Mouse (Mus musculus) embryonic facial prominence, embryonic 11.5 days (tissue): Measurements from ENCODE around the gene Zglp1. TPM values are rescaled to one million over a fixed set of nuclear protein-coding genes. Genes with fewer than 3 reads are reported as not detected.

ENCODE experiments used
- ATAC-seq: fragments of 200-750 bp; cut with Nextera tagmentation; replicated peaks from 2 replicates; pipeline ENCODE4 v1.8.0; 2017; ENCODE audit warnings: low read depth; ENCODE audit not compliant: insufficient number of reproducible peaks, low FRiP score, low TSS enrichment
- DNase-seq: peaks from one replicate; pipeline ENCODE4 v3.0.0-alpha.2; 2015; ENCODE audit warnings: low spot score
- H3K27ac ChIP-seq: fragments of 300-500 bp; sonication (generic); replicated peaks from 2 replicates; pipeline ENCODE4 v1.5.1; 2014; ENCODE audit warnings: mild to moderate bottlenecking, low read depth, low read length, control low read depth
- H3K27me3 ChIP-seq: fragments of 300-500 bp; sonication (generic); 2 replicates; pipeline ENCODE4 v1.6.1; 2014; ENCODE audit warnings: mild to moderate bottlenecking, low read length, moderate library complexity, mixed read lengths; ENCODE audit not compliant: control insufficient read depth, insufficient read depth
- H3K36me3 ChIP-seq: fragments of 300-500 bp; sonication (generic); replicated peaks from 2 replicates; pipeline ENCODE4 v1.6.1; 2014; ENCODE audit warnings: low read depth, mild to moderate bottlenecking, low read length, moderate library complexity, mixed read lengths; ENCODE audit not compliant: control insufficient read depth, insufficient read depth
- H3K4me1 ChIP-seq: fragments of 300-500 bp; sonication (generic); 2 replicates; pipeline ENCODE4 v1.6.1; 2014; ENCODE audit warnings: low read length, mixed read lengths; ENCODE audit not compliant: control insufficient read depth, insufficient read depth
- H3K4me2 ChIP-seq: fragments of 300-500 bp; sonication (generic); 2 replicates; pipeline ENCODE4 v1.6.1; 2014; ENCODE audit warnings: low read depth, mild to moderate bottlenecking, control low read depth, low read length, moderate library complexity
- H3K4me3 ChIP-seq: fragments of 300-500 bp; sonication (generic); 2 replicates; pipeline ENCODE4 v1.5.1; 2014; ENCODE audit warnings: low read depth, low read length, control low read depth
- H3K9ac ChIP-seq: fragments of 300-500 bp; sonication (generic); replicated peaks from 2 replicates; pipeline ENCODE4 v1.6.1; 2014; ENCODE audit warnings: mild to moderate bottlenecking, control low read depth, low read length
- H3K9me3 ChIP-seq: fragments of 300-500 bp; sonication (generic); replicated peaks from 2 replicates; pipeline ENCODE4 v1.6.1; 2016; ENCODE audit warnings: mild to moderate bottlenecking, low read length, inconsistent platforms, mixed read lengths; ENCODE audit not compliant: control insufficient read depth
- WGBS: fragments of 180-500 bp; shearing (Covaris S2); extraction: QIAGEN DNeasy Blood & Tissue Kit; methylation state at CpG from one replicate; pipeline ENCODE4 v1.1.7; 2014; 5-methylcytosine and 5-hydroxymethylcytosine counted together
- polyA plus RNA-seq: library from polyadenylated mRNA; unstranded; fragments of >200 nt; fragmentation: Nextera tagmentation; extraction: Ambion mirVana; gene quantifications from 2 replicates; pipeline ENCODE4 v1.2.1, GENCODE M21; 2014

Zglp1 gene
- polyA plus RNA-seq, 1 experiment from 2014 or later: 0.80 TPM

DNA sequence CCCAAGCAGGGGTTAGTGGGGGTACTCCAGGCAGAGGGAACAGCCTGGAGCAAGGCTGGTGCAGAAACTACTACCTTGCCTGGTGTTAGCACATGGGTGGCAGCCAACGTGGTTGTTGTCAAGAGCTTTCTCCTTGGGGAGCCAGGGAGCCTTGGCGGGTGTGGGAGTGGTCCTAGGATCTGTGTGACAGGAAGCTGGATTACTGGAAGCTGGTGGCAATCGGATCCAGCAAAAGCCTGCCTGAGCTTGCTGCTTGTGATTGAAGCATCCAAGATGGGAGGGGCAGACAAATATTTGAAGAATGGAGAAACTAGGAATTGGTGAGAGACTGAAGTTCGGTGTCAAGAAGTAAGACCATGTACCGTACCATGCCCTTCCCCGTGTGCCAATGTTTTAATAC, 44.6 kb downstream of the Zglp1 start:
- Histone ChIP-seq H3K36me3 (no peaks in the 10 kb centered on the region), H3K27ac (no peak overlapping the region), H3K9ac (no peak overlapping the region; the same call in 1 of the 2 replicates), H3K4me3 (no peak overlapping the region), H3K27me3 (peaks cover 5% of the 10 kb centered on the region), H3K4me2 (no peak overlapping the region), H3K4me1 (no peaks in the 10 kb centered on the region; the same call in 1 of the 2 replicates), H3K9me3 (no peaks in the 10 kb centered on the region)
- no peak for DNase-seq
- no peak for ATAC-seq
- WGBS: 59% methylated on average over 6 of the region's 6 CpGs

DNA sequence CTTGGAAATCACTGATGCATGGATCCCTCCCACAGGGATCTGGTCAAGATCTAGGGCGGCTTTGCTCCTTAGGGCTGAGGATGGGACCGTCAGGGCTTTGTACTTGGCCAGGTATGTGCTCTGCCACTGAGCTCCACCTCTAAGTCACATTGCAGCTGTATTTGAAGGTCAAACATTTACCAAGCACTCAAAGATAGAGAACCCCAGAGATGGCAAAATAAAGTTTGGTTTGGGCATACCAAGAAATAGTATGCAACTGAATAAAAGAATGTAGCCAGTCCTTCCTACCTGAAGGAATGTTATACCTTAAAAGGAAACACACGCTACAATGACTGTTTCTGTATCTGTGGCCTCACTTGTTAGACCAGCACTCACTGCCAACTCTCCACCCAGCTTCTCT, 45.5 kb downstream of the Zglp1 start:
- H3K9ac ChIP-seq: no peak overlapping the region
- H3K36me3 ChIP-seq: no peaks in the 10 kb centered on the region
- DNase-seq: no peak
- no peaks in the 10 kb centered on the region for H3K9me3 ChIP-seq
- no peak overlapping the region for H3K4me3 ChIP-seq
- H3K27me3 ChIP-seq: peaks cover 13% of the 10 kb centered on the region
- no peaks in the 10 kb centered on the region; the same call in 1 of the 2 replicates for H3K4me1 ChIP-seq
- no peak overlapping the region for H3K4me2 ChIP-seq
- 67% methylated on average over 3 of the region's 3 CpGs for WGBS
- ATAC-seq: no peak
- no peak overlapping the region for H3K27ac ChIP-seq

DNA sequence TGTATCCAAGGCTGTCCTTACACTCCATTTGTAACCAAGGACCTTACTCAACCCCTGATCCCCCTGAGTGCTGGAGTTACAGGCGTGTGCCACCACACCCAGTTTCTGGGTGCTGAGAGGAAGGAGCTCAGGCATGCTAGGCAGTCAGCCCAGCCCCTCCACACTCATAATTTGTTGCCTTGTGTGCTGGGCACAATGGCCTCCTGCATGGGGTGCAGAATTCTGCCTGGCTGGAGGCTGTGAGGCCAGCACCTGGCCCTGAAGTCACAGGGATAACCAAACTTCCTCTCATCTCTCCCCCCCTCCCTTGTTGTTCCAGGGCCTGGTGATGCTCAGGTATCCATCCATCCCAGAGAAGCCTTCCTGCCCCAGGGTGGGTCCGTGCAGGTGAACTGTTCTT, 48.3 kb downstream of the Zglp1 start:
- Histone ChIP-seq H3K27ac (no peak overlapping the region), H3K27me3 (peaks cover 30% of the 10 kb centered on the region), H3K36me3 (no peaks in the 10 kb centered on the region), H3K4me2 (no peak overlapping the region), H3K4me3 (no peak overlapping the region), H3K4me1 (no peaks in the 10 kb centered on the region; the same call in none of the 2 replicates), H3K9ac (no peak overlapping the region), H3K9me3 (no peaks in the 10 kb centered on the region)
- no peak for ATAC-seq
- WGBS: 81% methylated on average over 2 of the region's 2 CpGs
- DNase-seq: no peak

DNA sequence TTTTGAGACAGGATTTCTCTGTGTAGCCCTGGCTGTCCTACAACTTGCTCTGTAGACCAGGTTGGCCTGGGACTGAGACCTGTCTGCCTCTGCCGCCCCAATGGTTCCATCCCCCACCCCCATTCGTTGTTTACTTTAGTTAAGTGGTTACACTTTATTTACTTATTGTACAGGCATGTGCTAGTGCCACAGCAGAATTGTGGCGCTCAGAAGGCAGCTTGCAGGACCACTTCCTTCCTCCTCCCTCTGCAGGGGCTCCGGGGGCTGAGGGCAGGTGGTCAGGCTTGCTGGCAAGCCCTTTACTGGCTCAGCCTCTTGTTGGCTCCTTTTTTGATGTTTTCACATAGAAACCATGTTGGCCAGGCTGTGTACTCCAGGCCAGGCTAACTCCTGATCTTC, 49.7 kb downstream of the Zglp1 start:
- no peak overlapping the region for H3K27ac ChIP-seq
- ATAC-seq (no peak), DNase-seq (no peak)
- WGBS: 28% methylated on average over 4 of the region's 4 CpGs
- H3K4me2 ChIP-seq: no peak overlapping the region
- peaks cover 30% of the 10 kb centered on the region for H3K27me3 ChIP-seq
- H3K36me3 ChIP-seq: no peaks in the 10 kb centered on the region
- H3K9me3 ChIP-seq: no peaks in the 10 kb centered on the region
- no peaks in the 10 kb centered on the region; the same call in none of the 2 replicates for H3K4me1 ChIP-seq
- H3K4me3 ChIP-seq: no peak overlapping the region
- no peak overlapping the region for H3K9ac ChIP-seq

DNA sequence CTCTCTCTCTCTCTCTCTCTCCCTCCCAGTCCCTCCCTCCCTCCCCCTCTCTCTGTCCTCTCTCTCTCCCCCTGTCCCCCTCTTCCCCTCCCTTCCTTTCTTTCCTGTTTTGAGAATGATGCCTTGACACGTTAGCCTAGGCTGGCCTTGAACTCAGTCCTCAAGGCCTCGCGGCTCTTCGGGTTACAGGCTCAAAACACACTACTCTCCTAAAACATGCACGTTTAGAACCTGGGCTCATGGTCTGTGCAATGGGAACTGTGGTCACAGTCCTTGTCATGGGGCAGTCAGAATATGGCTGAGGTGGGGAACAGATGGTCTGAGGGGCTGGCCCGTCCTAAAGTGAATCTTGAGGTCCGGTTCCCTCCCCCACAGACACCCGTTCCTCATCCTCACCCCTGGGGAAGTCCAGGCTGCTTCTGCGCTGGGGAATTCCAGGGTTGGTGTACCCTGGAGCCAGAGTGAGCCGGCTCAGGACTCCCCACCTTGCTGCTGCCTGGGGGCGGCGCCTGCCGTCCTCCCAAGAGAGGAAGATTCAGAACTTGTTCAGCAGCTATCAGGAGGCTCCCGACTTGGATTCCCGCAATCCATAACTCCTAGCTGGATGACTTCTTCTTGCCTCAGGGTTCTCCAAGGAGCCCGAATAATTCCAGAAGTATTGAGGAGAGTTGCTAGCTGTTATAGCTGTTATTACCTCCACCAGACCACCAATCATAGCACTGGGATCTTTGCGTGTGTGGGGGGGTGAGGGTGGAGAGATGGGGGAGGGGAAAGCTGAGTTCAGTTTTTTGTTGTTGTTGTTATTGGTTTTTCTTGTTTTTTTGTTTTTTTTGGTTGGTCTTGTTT, 50.3 kb downstream of the Zglp1 start:
- Histone ChIP-seq H3K4me1 (no peaks in the 10 kb centered on the region; the same call in none of the 2 replicates), H3K9ac (no peak overlapping the region), H3K4me2 (no peak overlapping the region; the same call in 1 of the 2 replicates), H3K4me3 (peak overlapping the region; percentile 23; the same call in 1 of the 2 replicates), H3K27me3 (peaks cover 30% of the 10 kb centered on the region), H3K27ac (no peak overlapping the region), H3K36me3 (no peaks in the 10 kb centered on the region), H3K9me3 (no peaks in the 10 kb centered on the region)
- ATAC-seq (no peak), DNase-seq (no peak)
- WGBS: 4% methylated on average over 17 of the region's 17 CpGs

DNA sequence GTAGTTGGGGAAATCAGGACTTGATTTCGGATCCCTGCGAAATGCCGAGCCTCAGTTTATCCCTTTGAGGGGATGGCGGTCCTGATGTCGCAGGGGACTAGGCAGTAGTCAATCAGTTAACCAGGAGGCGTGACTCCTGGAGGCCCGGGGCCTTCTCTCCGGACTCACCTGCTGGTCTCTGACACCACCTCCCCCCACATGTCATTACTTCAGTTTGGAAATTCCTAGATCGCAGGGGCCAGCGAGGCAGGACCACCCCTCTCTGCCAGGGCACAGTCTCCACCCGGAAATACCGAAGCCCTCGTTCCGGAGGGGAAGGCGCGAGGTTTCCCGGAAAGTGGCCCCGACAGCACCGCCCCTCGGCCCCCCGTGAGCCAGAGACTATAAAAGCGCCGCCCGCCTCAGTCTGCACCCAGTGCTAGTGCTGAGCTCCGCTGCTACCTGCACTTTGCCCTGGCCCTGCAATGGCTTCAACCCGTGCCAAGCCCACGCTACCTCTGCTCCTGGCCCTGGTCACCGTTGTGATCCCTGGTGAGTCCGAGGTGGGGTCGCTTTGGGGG, 51.2 kb downstream of the Zglp1 start, which contains the start of gene Icam1:
TSS of gene Icam1 (plus strand) at position 415 of the 560 bp plus-strand sequence.
- Histone ChIP-seq H3K9ac (no peak within 1 kb of the TSS), H3K9me3 (no peaks in the 10 kb centered on the region), H3K27ac (no peak within 1 kb of the TSS), H3K4me2 (peak within 1 kb of the TSS; percentile 30), H3K36me3 (no peaks in the 10 kb centered on the region), H3K27me3 (peaks cover 30% of the 10 kb centered on the region), H3K4me3 (peak within 1 kb of the TSS; percentile 23), H3K4me1 (no peaks in the 10 kb centered on the region; the same call in none of the 2 replicates)
- no peak for ATAC-seq
- DNase-seq: no peak
- 1% methylated on average over 30 of the region's 30 CpGs for WGBS

DNA sequence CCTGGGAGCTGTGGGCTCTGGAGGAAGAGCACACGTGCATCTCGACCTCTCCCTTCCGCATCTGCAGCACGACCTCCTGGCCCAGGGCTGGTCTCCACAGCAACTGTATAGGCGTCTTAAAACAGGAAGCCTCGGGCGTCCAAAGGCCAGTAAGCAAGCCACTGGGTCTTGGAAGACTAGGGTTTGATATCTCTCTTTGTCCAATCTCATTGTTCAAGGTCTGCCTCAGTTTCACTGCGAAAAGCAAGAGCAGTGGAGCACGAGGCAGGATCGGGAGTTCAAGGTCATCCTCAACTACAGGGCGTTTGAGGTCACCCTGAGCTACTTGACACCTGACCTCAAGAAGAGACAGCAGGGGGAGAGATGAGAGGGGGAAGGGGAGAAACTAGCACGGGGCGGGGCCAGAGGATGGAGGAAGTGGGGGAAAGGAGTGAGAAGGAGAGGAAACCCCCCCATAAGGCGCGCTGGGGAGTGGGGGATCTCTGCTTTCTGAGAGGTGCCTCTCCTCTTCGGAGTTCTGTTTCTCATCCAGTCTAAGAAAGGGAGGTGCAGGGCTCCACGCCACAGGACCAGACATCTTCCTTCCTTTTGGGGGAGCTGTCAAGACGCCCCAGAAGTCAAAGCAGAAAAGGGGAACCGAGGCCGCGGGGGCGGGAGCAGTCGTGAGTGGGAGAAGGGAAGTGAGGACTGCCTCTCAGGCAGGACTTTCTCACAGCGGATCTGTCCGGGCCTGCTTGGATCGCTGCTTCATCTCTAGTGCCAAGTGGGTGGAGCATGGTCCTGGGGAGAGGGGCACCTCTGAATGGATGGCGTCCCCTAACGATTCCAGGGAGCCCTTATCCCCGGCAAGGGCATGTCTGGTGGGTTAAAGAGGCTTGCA, 52.0 kb downstream of the Zglp1 start:
- Histone ChIP-seq H3K27ac (no peak overlapping the region), H3K9ac (no peak overlapping the region), H3K4me1 (no peaks in the 10 kb centered on the region; the same call in none of the 2 replicates), H3K4me2 (peak overlapping the region; percentile 29), H3K27me3 (peaks cover 30% of the 10 kb centered on the region), H3K9me3 (no peaks in the 10 kb centered on the region), H3K4me3 (peak overlapping the region; percentile 23; the same call in 1 of the 2 replicates), H3K36me3 (no peaks in the 10 kb centered on the region)
- DNase-seq (no peak), ATAC-seq (no peak)
- 1% methylated on average over 29 of the region's 29 CpGs for WGBS
